Mouse (Mus musculus) lung, embryonic 16.5 days (tissue): ENCODE data around the gene Kcnt2. TPM values are rescaled to one million over a fixed set of nuclear protein-coding genes. Genes with fewer than 3 reads are reported as not detected.

Experiments used
- ATAC-seq: fragments of 200-750 bp; cut with Nextera tagmentation; 2 replicates; pipeline ENCODE4 v1.8.0; 2017; ENCODE audit warnings: low read depth, mild to moderate bottlenecking, moderate library complexity
- H3K27ac ChIP-seq: fragments of 300-500 bp; sonication (generic); 2 replicates; pipeline ENCODE4 v1.5.1; 2014; ENCODE audit warnings: mild to moderate bottlenecking, control low read depth, low read length
- H3K27me3 ChIP-seq: fragments of 300-500 bp; sonication (generic); 2 replicates; pipeline ENCODE4 v1.6.1; 2014; ENCODE audit warnings: low read depth, low read length, mixed read lengths; ENCODE audit not compliant: control insufficient read depth, insufficient read depth
- H3K36me3 ChIP-seq: fragments of 300-500 bp; sonication (generic); 2 replicates; pipeline ENCODE4 v1.6.1; 2014; ENCODE audit warnings: low read length; ENCODE audit not compliant: control insufficient read depth, insufficient read depth
- H3K4me1 ChIP-seq: fragments of 300-500 bp; sonication (generic); replicated peaks from 2 replicates; pipeline ENCODE4 v1.6.1; 2014; ENCODE audit warnings: low read length, mixed read lengths; ENCODE audit not compliant: control insufficient read depth, insufficient read depth
- H3K4me2 ChIP-seq: fragments of 300-500 bp; sonication (generic); 2 replicates; pipeline ENCODE4 v1.6.1; 2014; ENCODE audit warnings: low read depth, low read length, control low read depth
- H3K4me3 ChIP-seq: fragments of 300-500 bp; sonication (generic); 2 replicates; pipeline ENCODE4 v1.5.1; 2014; ENCODE audit warnings: mild to moderate bottlenecking, low read length, control low read depth
- H3K9ac ChIP-seq: fragments of 300-500 bp; sonication (generic); 2 replicates; pipeline ENCODE4 v1.6.1; 2014; ENCODE audit warnings: low read length, control low read depth
- H3K9me3 ChIP-seq: fragments of 300-500 bp; sonication (generic); 2 replicates; pipeline ENCODE4 v1.6.1; 2016; ENCODE audit warnings: low read length; ENCODE audit not compliant: control insufficient read depth
- WGBS: fragments of 180-500 bp; shearing (Covaris S2); extraction: QIAGEN DNeasy Blood & Tissue Kit; methylation state at CpG from one replicate; pipeline ENCODE4 v1.1.7; 2014; 5-methylcytosine and 5-hydroxymethylcytosine counted together
- polyA plus RNA-seq: library from polyadenylated mRNA; unstranded; fragments of >200 nt; fragmentation: Nextera tagmentation; extraction: Ambion mirVana; gene quantifications from 2 replicates; pipeline ENCODE4 v1.2.1, GENCODE M21; 2015

Gene Kcnt2
- polyA plus RNA-seq, 1 experiment from 2014 or later: 0.45 TPM

DNA sequence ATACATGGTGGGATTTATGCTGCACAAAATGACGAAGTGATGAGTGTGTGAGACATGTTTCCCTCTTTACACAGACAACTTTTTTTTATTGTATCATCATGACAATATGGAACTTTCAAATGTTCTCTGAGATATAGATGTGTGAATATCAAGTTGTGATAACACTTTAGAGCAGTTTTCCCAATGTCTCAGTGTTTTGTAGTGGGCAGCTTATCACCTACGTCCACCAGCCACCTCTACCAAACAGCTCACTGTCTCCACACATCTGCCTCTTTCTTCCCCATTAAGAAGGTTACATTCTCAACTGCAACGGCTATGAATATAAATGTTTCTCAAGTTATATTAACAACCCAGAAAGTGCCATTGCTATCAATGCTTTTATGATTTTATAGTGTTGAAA is 27.7 kb downstream of the Kcnt2 start:
- no peak overlapping the region for H3K9ac ChIP-seq
- no peaks in the 10 kb centered on the region for H3K4me1 ChIP-seq
- 72% methylated on average over 3 of the region's 3 CpGs for WGBS
- no peak overlapping the region for H3K4me2 ChIP-seq
- no peak for ATAC-seq
- no peak overlapping the region for H3K4me3 ChIP-seq
- no peaks in the 10 kb centered on the region for H3K27me3 ChIP-seq
- no peaks in the 10 kb centered on the region for H3K36me3 ChIP-seq
- H3K27ac ChIP-seq: no peak overlapping the region
- no peaks in the 10 kb centered on the region for H3K9me3 ChIP-seq

DNA sequence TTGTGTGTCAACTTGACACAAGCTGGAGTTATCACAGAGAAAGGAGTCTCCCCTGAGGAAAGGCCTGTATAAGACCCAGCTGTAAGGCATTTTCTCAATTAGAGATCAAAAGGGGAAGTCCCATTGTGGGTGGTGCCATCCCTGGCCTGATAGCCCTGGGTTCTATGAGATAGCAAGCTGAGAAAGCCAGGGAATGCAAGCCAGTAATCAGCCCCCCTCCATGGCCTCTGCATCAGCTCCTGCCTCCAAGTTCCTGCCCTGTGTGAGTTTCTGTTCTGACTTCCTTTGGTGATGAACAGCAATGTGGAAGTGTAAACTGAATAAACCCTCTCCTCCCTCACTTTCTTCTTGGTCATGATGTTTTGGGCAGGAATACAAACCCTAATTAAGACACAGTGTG is 29.9 kb downstream of the Kcnt2 start:
- H3K4me3 ChIP-seq: no peak overlapping the region
- no peaks in the 10 kb centered on the region for H3K36me3 ChIP-seq
- no peak for ATAC-seq
- no peak overlapping the region for H3K4me2 ChIP-seq
- no peaks in the 10 kb centered on the region for H3K27me3 ChIP-seq
- no peaks in the 10 kb centered on the region for H3K9me3 ChIP-seq
- no peak overlapping the region for H3K27ac ChIP-seq
- no peak overlapping the region for H3K9ac ChIP-seq
- no peaks in the 10 kb centered on the region for H3K4me1 ChIP-seq

DNA sequence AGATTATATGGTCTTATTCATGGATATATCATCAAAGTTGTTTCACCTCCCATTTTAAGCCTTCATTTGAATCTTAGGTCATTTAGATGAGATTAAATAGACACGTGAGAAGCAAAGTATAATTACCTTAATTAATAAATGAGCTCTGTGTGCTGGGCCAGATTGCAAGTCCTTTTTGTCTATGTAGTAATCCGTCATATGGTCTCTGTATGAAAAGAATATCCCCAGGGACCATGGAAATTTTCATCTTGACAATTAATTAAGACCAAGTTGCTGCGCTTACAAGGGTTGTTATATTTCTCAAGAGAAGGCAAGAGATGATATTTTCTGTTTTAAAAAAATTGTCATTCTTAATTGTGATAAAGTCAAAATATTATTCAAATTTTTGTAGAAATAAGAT is 47.2 kb downstream of the Kcnt2 start:
- H3K4me1 ChIP-seq: no peaks in the 10 kb centered on the region
- no peaks in the 10 kb centered on the region for H3K27me3 ChIP-seq
- H3K4me3 ChIP-seq: no peak overlapping the region
- H3K27ac ChIP-seq: no peak overlapping the region
- 80% methylated on average over 3 of the region's 3 CpGs for WGBS
- no peaks in the 10 kb centered on the region for H3K9me3 ChIP-seq
- no peak for ATAC-seq
- H3K36me3 ChIP-seq: no peaks in the 10 kb centered on the region
- H3K9ac ChIP-seq: no peak overlapping the region
- no peak overlapping the region for H3K4me2 ChIP-seq

DNA sequence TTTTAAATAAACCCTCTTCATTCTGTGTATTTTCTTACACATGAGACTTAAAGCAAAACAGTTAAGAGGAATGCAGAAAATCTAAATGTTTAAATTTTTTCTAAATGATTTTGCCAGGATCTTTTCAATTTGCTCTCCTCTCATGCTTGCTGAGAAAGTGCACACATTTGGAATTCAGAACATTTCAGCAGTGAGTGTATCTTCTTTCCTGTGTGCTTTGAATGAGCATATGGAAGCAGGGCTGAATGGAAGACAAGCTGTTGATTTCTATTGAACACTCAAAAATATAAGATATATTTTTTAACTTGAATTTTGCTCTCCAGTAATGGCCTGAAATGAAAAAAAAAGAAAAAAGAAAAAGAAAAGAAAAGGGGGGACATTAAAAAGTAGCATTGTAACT is 49.5 kb downstream of the Kcnt2 start:
- Histone ChIP-seq H3K27ac (no peak overlapping the region), H3K9ac (no peak overlapping the region), H3K4me2 (no peak overlapping the region), H3K4me1 (no peaks in the 10 kb centered on the region), H3K4me3 (no peak overlapping the region), H3K27me3 (no peaks in the 10 kb centered on the region), H3K36me3 (no peaks in the 10 kb centered on the region), H3K9me3 (no peaks in the 10 kb centered on the region)
- ATAC-seq: no peak

GRCm38 (mm10) chr1:140304244-140304643 is 58.3 kb downstream of the Kcnt2 start:
- Histone ChIP-seq H3K4me2 (no peak overlapping the region), H3K9ac (no peak overlapping the region), H3K4me1 (no peaks in the 10 kb centered on the region), H3K9me3 (no peaks in the 10 kb centered on the region; the same call in 1 of the 2 replicates), H3K27ac (no peak overlapping the region), H3K4me3 (no peak overlapping the region), H3K36me3 (no peaks in the 10 kb centered on the region), H3K27me3 (no peaks in the 10 kb centered on the region)
- ATAC-seq: no peak
- 80% methylated on average over 1 of the region's 1 CpGs for WGBS

- Histone ChIP-seq H3K36me3 (no peaks in the 10 kb centered on the region), H3K4me1 (no peaks in the 10 kb centered on the region), H3K9ac (no peak overlapping the region), H3K4me3 (no peak overlapping the region), H3K27ac (no peak overlapping the region), H3K4me2 (no peak overlapping the region), H3K27me3 (no peaks in the 10 kb centered on the region), H3K9me3 (no peaks in the 10 kb centered on the region; the same call in 1 of the 2 replicates)
- no peak for ATAC-seq
These were observed 59.4 kb downstream of the Kcnt2 start for GRCm38 (mm10) chr1:140305344-140305743.

DNA sequence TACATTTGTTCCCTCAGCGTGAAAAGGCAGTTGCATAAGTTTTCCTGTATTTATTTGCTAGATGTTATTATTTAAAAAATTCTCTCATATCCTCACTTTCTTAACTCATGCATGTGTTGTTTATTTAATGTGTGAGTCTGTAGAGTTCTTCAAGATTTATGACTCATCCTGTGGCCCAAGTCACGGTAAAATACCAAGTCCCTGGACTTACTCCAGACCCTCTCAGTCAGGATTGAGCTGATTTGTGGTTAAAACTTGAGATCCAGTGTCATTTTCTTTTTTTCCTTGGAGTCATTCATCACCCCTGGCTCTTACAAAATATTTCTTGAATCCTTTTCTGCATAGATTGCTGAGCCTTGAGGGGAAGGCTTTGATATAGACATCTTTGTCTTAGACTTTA is 60.4 kb downstream of the Kcnt2 start:
- H3K36me3 ChIP-seq: no peaks in the 10 kb centered on the region
- H3K4me3 ChIP-seq: no peak overlapping the region
- WGBS: 38% methylated on average over 2 of the region's 2 CpGs
- no peaks in the 10 kb centered on the region for H3K27me3 ChIP-seq
- ATAC-seq: no peak
- no peaks in the 10 kb centered on the region for H3K4me1 ChIP-seq
- H3K9ac ChIP-seq: no peak overlapping the region
- H3K4me2 ChIP-seq: no peak overlapping the region
- no peaks in the 10 kb centered on the region; the same call in 1 of the 2 replicates for H3K9me3 ChIP-seq
- no peak overlapping the region for H3K27ac ChIP-seq

DNA sequence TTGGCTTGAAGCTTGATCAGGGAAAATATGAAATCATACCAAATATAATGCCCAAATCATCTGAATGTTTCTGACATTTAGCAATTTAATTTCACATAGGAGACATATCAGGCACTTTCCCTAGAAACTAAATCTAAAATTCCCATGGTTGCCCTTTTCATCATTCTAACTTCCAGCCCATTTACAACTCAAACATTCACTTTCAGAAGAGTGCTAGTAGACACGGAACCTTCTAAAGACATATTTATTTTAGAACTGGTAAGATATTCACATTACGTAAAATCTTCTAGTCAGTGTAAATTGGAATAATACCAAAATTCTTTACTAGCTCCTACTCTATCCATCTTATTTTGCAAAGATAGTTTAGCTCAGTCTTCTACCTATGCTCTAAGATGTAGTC is 64.8 kb downstream of the Kcnt2 start:
- no peaks in the 10 kb centered on the region for H3K27me3 ChIP-seq
- H3K4me3 ChIP-seq: no peak overlapping the region
- no peak for ATAC-seq
- no peaks in the 10 kb centered on the region for H3K36me3 ChIP-seq
- 55% methylated on average over 2 of the region's 2 CpGs for WGBS
- H3K4me1 ChIP-seq: no peaks in the 10 kb centered on the region
- no peak overlapping the region for H3K4me2 ChIP-seq
- H3K9ac ChIP-seq: no peak overlapping the region
- H3K27ac ChIP-seq: no peak overlapping the region
- no peaks in the 10 kb centered on the region for H3K9me3 ChIP-seq

- 72% methylated on average over 3 of the region's 3 CpGs for WGBS
- H3K4me3 ChIP-seq: no peak overlapping the region
- H3K9ac ChIP-seq: no peak overlapping the region
- no peaks in the 10 kb centered on the region for H3K9me3 ChIP-seq
- H3K4me2 ChIP-seq: no peak overlapping the region
- no peak for ATAC-seq
- H3K27me3 ChIP-seq: no peaks in the 10 kb centered on the region
- no peak overlapping the region for H3K27ac ChIP-seq
- H3K36me3 ChIP-seq: no peaks in the 10 kb centered on the region
- no peaks in the 10 kb centered on the region for H3K4me1 ChIP-seq
These were observed 79.1 kb downstream of the Kcnt2 start for GRCm38 (mm10) chr1:140325088-140325487.

GRCm38 (mm10) chr1:140326709-140327108 is 80.8 kb downstream of the Kcnt2 start:
- no peaks in the 10 kb centered on the region for H3K27me3 ChIP-seq
- H3K4me1 ChIP-seq: no peaks in the 10 kb centered on the region
- H3K36me3 ChIP-seq: no peaks in the 10 kb centered on the region
- WGBS: 78% methylated on average over 3 of the region's 3 CpGs
- H3K27ac ChIP-seq: no peak overlapping the region
- no peak overlapping the region for H3K9ac ChIP-seq
- ATAC-seq: no peak
- H3K9me3 ChIP-seq: no peaks in the 10 kb centered on the region
- no peak overlapping the region for H3K4me3 ChIP-seq
- H3K4me2 ChIP-seq: no peak overlapping the region
